Mouse (Mus musculus) heart, embryonic 15.5 days (tissue): ENCODE measurements around the gene Sec24c. TPM values are rescaled to one million over a fixed set of nuclear protein-coding genes. Genes with fewer than 3 reads are reported as not detected.

Experiments used
- ATAC-seq: fragments of 200-750 bp; cut with Nextera tagmentation; replicated peaks from 2 replicates; pipeline ENCODE4 v1.8.0; 2017; ENCODE audit warnings: low read depth, moderate TSS enrichment; ENCODE audit not compliant: insufficient number of reproducible peaks, insufficient read depth, low FRiP score
- H3K27ac ChIP-seq: fragments of 300-500 bp; sonication (generic); 2 replicates; pipeline ENCODE4 v1.5.1; 2015; ENCODE audit warnings: mild to moderate bottlenecking, inconsistent platforms
- H3K27me3 ChIP-seq: fragments of 300-500 bp; sonication (generic); 2 replicates; pipeline ENCODE4 v1.6.1; 2015; ENCODE audit warnings: inconsistent platforms
- H3K36me3 ChIP-seq: fragments of 300-500 bp; sonication (generic); 2 replicates; pipeline ENCODE4 v1.6.1; 2015; ENCODE audit warnings: mild to moderate bottlenecking, inconsistent platforms
- H3K4me1 ChIP-seq: fragments of 300-500 bp; sonication (generic); replicated peaks from 2 replicates; pipeline ENCODE4 v1.6.1; 2015; ENCODE audit warnings: inconsistent platforms
- H3K4me2 ChIP-seq: fragments of 300-500 bp; sonication (generic); 2 replicates; pipeline ENCODE4 v1.6.1; 2015; ENCODE audit warnings: inconsistent platforms, mild to moderate bottlenecking, moderate library complexity
- H3K4me3 ChIP-seq: fragments of 300-500 bp; sonication (generic); 2 replicates; pipeline ENCODE4 v1.5.1; 2015; ENCODE audit warnings: mild to moderate bottlenecking, inconsistent platforms
- H3K9ac ChIP-seq: fragments of 300-500 bp; sonication (generic); 2 replicates; pipeline ENCODE4 v1.6.1; 2015; ENCODE audit warnings: mild to moderate bottlenecking, inconsistent platforms
- H3K9me3 ChIP-seq: fragments of 300-500 bp; sonication (generic); replicated peaks from 2 replicates; pipeline ENCODE4 v1.6.1; 2016; ENCODE audit warnings: inconsistent platforms
- WGBS: fragments of 180-500 bp; shearing (Covaris S2); methylation state at CpG from one replicate; pipeline ENCODE4 v1.1.7; 2015; ENCODE audit warnings: mixed read lengths; 5-methylcytosine and 5-hydroxymethylcytosine counted together
- polyA plus RNA-seq: library from polyadenylated mRNA; unstranded; fragments of >200 nt; fragmentation: Nextera tagmentation; extraction: Ambion mirVana; gene quantifications from 2 replicates; pipeline ENCODE4 v1.2.1, GENCODE M21; 2015

Gene Sec24c
- polyA plus RNA-seq, 1 experiment from 2014 or later: 57.3 TPM

DNA sequence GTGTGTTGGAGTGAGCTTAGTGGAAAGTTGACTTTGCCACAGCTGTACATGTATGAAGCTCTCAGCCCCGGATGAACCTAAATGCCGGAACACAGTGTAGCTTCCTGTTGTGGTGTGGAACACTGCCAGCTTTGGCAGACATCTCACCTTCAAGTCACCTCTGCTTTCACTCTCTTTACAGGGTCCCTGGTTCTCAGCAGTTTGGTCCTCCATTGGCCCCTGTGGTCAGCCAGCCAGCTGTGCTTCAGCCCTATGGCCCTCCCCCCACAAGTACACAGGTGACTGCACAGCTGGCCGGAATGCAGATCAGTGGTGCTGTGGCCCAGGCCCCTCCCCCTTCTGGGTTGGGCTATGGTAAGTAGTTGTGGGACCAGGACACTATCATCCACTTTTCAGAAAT lies 8.4 kb downstream of the Sec24c start:
- Histone ChIP-seq H3K4me1 (peaks cover 7% of the 10 kb centered on the region), H3K4me3 (no peak overlapping the region), H3K36me3 (peaks cover 97% of the 10 kb centered on the region), H3K27me3 (no peaks in the 10 kb centered on the region), H3K27ac (peak overlapping the region; percentile 51), H3K9me3 (no peaks in the 10 kb centered on the region), H3K4me2 (no peak overlapping the region), H3K9ac (no peak overlapping the region)
- 44% methylated on average over 3 of the region's 3 CpGs for WGBS
- ATAC-seq: no peak

DNA sequence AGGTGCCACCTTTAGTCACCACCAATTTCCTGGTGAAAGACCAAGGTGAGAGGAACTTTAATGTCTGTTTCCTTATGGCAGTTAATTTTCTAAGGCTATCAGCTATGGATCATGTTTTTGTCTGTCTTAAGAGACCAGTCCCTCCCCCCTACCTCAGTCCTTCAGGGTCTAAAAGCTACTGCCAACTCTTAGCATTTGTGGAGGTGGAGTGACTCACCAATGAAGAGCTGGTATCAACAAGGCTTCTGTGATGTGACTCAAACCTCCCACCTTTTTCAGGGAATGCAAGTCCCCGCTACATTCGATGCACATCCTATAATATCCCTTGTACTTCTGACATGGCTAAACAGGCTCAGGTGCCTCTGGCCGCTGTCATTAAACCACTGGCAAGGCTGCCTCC lies 12.5 kb downstream of the Sec24c start:
- no peak overlapping the region for H3K4me2 ChIP-seq
- H3K4me1 ChIP-seq: peaks cover 7% of the 10 kb centered on the region
- no peak overlapping the region for H3K27ac ChIP-seq
- H3K9me3 ChIP-seq: no peaks in the 10 kb centered on the region
- ATAC-seq: no peak
- H3K27me3 ChIP-seq: no peaks in the 10 kb centered on the region
- no peak overlapping the region for H3K4me3 ChIP-seq
- H3K9ac ChIP-seq: no peak overlapping the region
- H3K36me3 ChIP-seq: peaks cover 96% of the 10 kb centered on the region
- 94% methylated on average over 3 of the region's 3 CpGs for WGBS

GRCm38 (mm10) chr14:20689009-20689408 lies 14.9 kb downstream of the Sec24c start:
- Histone ChIP-seq H3K9me3 (no peaks in the 10 kb centered on the region), H3K27me3 (no peaks in the 10 kb centered on the region), H3K4me1 (peaks cover 4% of the 10 kb centered on the region), H3K36me3 (peaks cover 98% of the 10 kb centered on the region), H3K9ac (no peak overlapping the region), H3K4me3 (no peak overlapping the region), H3K4me2 (no peak overlapping the region), H3K27ac (no peak overlapping the region)
- 91% methylated on average over 2 of the region's 2 CpGs for WGBS
- ATAC-seq: no peak

- H3K9me3 ChIP-seq: no peaks in the 10 kb centered on the region
- H3K9ac ChIP-seq: no peak overlapping the region
- no peak overlapping the region for H3K4me3 ChIP-seq
- no peak overlapping the region for H3K4me2 ChIP-seq
- peaks cover 73% of the 10 kb centered on the region for H3K36me3 ChIP-seq
- no peak overlapping the region for H3K27ac ChIP-seq
- ATAC-seq: no peak
- H3K4me1 ChIP-seq: peaks cover 24% of the 10 kb centered on the region
- no peaks in the 10 kb centered on the region for H3K27me3 ChIP-seq
- 84% methylated on average over 6 of the region's 6 CpGs for WGBS
Observed at GRCm38 (mm10) chr14:20691772-20692171, 17.7 kb downstream of the Sec24c start.

- Histone ChIP-seq H3K4me2 (no peak overlapping the region), H3K9ac (no peak overlapping the region), H3K9me3 (no peaks in the 10 kb centered on the region), H3K4me1 (peaks cover 42% of the 10 kb centered on the region), H3K27ac (no peak overlapping the region), H3K4me3 (peak overlapping the region; percentile 68; the same call in 1 of the 2 replicates), H3K36me3 (peaks cover 57% of the 10 kb centered on the region), H3K27me3 (no peaks in the 10 kb centered on the region)
- ATAC-seq: no peak
- 85% methylated on average over 10 of the region's 10 CpGs for WGBS
Observed at GRCm38 (mm10) chr14:20693589-20694101, 19.5 kb downstream of the Sec24c start.

GRCm38 (mm10) chr14:20694185-20694883 lies 20.2 kb downstream of the Sec24c start:
- peak overlapping the region; percentile 68 for H3K4me3 ChIP-seq
- peak overlapping the region; percentile 94 for H3K27ac ChIP-seq
- peaks cover 55% of the 10 kb centered on the region for H3K36me3 ChIP-seq
- ATAC-seq: no peak
- H3K9me3 ChIP-seq: no peaks in the 10 kb centered on the region
- H3K27me3 ChIP-seq: no peaks in the 10 kb centered on the region
- H3K9ac ChIP-seq: peak overlapping the region; percentile 77
- peaks cover 45% of the 10 kb centered on the region for H3K4me1 ChIP-seq
- H3K4me2 ChIP-seq: peak overlapping the region; percentile 85
- 47% methylated on average over 13 of the region's 13 CpGs for WGBS

DNA sequence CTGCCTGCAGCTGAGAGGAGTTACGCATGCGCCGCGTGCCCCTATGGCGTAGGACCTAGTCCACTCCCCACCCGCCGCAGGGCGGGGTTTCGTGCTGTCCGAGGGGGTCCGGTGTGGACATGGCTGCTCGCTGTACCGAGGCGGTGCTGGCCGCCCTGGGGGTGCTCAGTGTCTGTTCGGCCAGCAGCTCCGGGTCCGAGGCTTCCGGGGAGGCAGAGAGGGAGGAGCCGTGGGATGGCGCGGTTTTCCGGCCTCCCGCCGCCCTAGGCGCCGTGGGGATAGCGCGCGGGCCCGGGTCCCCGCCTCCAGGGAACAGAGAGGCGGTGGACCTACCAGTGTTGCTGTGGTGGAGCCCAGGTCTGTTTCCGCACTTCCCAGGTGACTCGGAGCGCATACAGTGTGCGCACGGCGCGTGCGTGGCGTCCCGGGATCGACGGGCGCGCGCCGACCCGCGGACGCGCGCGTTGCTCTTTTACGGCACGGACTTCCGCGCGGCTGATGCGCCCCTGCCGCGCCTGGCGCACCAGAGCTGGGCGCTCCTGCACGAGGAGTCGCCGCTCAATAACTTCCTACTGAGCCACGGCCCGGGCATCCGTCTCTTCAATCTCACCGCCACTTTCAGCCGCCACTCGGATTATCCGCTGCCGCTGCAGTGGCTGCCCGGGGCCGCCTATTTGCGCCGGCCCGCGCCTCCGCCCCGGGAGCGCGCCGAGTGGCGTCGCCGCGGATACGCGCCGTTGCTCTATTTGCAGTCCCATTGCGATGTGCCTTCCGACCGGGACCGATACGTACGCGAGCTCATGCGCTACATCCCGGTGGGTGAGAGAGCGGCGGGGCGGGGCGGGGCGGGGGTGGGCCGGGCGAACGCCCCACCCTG lies 21.0 kb downstream of the Sec24c start, which contains the start of gene Fut11:
TSS of gene Fut11 (plus strand) at position 85 of the 877 bp plus-strand sequence.
- H3K27me3 ChIP-seq: no peaks in the 10 kb centered on the region
- H3K4me2 ChIP-seq: peak within 1 kb of the TSS; percentile 85
- H3K4me1 ChIP-seq: peaks cover 46% of the 10 kb centered on the region
- peak within 1 kb of the TSS; percentile 68 for H3K4me3 ChIP-seq
- peak within 1 kb of the TSS; percentile 94 for H3K27ac ChIP-seq
- no peaks in the 10 kb centered on the region for H3K9me3 ChIP-seq
- peaks cover 47% of the 10 kb centered on the region for H3K36me3 ChIP-seq
- H3K9ac ChIP-seq: peak within 1 kb of the TSS; percentile 77
- WGBS: under 1% methylated on average over 110 of the region's 111 CpGs
- peak; percentile 90 for ATAC-seq

- peaks cover 53% of the 10 kb centered on the region for H3K4me1 ChIP-seq
- peak overlapping the region; percentile 94 for H3K27ac ChIP-seq
- 9% methylated on average over 27 of the region's 27 CpGs for WGBS
- peak overlapping the region; percentile 68 for H3K4me3 ChIP-seq
- peaks cover 40% of the 10 kb centered on the region for H3K36me3 ChIP-seq
- ATAC-seq: no peak
- H3K9ac ChIP-seq: peak overlapping the region; percentile 77
- no peaks in the 10 kb centered on the region for H3K27me3 ChIP-seq
- no peaks in the 10 kb centered on the region for H3K9me3 ChIP-seq
- peak overlapping the region; percentile 85 for H3K4me2 ChIP-seq
Observed at GRCm38 (mm10) chr14:20695761-20696520, 21.8 kb downstream of the Sec24c start.

DNA sequence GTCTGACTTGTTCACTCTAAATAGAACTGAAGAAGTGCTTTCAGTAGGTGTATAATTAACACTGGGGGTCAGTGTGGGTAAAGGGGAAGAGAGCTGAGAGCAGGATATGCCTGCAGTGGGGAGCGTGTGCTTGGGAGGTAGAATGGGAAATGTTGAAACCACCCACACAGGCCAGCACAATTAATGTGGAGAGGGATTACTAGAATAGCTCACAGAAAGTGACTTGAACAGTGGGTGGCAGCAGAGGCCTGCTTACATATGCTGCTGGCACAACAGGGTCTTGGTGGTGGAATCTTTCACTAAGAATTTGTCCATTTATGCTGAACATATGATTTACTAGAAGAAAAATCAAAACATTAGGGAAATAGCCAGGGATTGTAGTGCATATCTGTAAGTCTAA lies 22.9 kb downstream of the Sec24c start:
- Histone ChIP-seq H3K4me3 (peak overlapping the region; percentile 68), H3K36me3 (peaks cover 30% of the 10 kb centered on the region), H3K27me3 (no peaks in the 10 kb centered on the region), H3K27ac (peak overlapping the region; percentile 14), H3K4me2 (peak overlapping the region; percentile 85), H3K9me3 (no peaks in the 10 kb centered on the region), H3K9ac (peak overlapping the region; percentile 10), H3K4me1 (peaks cover 63% of the 10 kb centered on the region)
- 11% methylated on average over 1 of the region's 1 CpGs for WGBS
- ATAC-seq: no peak

GRCm38 (mm10) chr14:20698515-20698914 lies 24.4 kb downstream of the Sec24c start:
- H3K9ac ChIP-seq: no peak overlapping the region

GRCm38 (mm10) chr14:20700362-20700761 lies 26.3 kb downstream of the Sec24c start:
- Histone ChIP-seq H3K4me1 (peaks cover 61% of the 10 kb centered on the region), H3K4me3 (no peak overlapping the region), H3K4me2 (no peak overlapping the region), H3K27ac (no peak overlapping the region), H3K36me3 (peaks cover 13% of the 10 kb centered on the region; the same call in 1 of the 2 replicates), H3K9ac (no peak overlapping the region), H3K27me3 (no peaks in the 10 kb centered on the region), H3K9me3 (no peaks in the 10 kb centered on the region)
- no peak for ATAC-seq
- 72% methylated on average over 3 of the region's 3 CpGs for WGBS

More at GRCm38 (mm10) chr14:20698515-20698914, 24.4 kb downstream of the Sec24c start:
- Histone ChIP-seq H3K4me2 (peak overlapping the region; percentile 85; the same call in 1 of the 2 replicates), H3K9me3 (no peaks in the 10 kb centered on the region), H3K27ac (no peak overlapping the region), H3K4me1 (peaks cover 67% of the 10 kb centered on the region), H3K4me3 (no peak overlapping the region), H3K36me3 (peaks cover 15% of the 10 kb centered on the region), H3K27me3 (no peaks in the 10 kb centered on the region)
- ATAC-seq: no peak
- WGBS: 66% methylated on average over 2 of the region's 2 CpGs
